Mouse (Mus musculus) gastrocnemius, postnatal 4 days (tissue): ENCODE results near the gene Serpine1. TPM values are rescaled to one million over a fixed set of nuclear protein-coding genes. Genes with fewer than 3 reads are reported as not detected.
"Not testable (repeated sequence)": the region's sequence is repeated elsewhere in the genome, so short reads cannot be mapped to it uniquely, and the experiment has no call there.

Experiments used
- DNase-seq, 2 experiments: peaks; one replicate each; pipeline ENCODE4 v3.0.0; 2021 to 2022; ENCODE audit warnings: low spot score in 2 of 2, mixed read lengths in 2 of 2
- long read RNA-seq, 2 experiments: library from polyadenylated mRNA; stranded (forward); transcript quantifications; one replicate each; pipeline ENCODE4 v2.0.0; 2021
- total RNA-seq, 2 experiments: library from RNA; stranded (reverse); gene quantifications; 2 replicates each; pipeline ENCODE4 v1.2.3; 2021

The Serpine1 gene
- 1 to 10 TPM; 3.6 to 4.9 TPM for total RNA-seq
- long read RNA-seq, experiment 1 = 0 reads
- long read RNA-seq, experiment 2 = 0 reads

- DNase-seq = peak; percentile 66 to 79
Observed at GRCm38 (mm10) chr5:137072079-137072960, at the start of gene Serpine1. Serpine1 (minus strand) TSS chr5:137072268.

GRCm38 (mm10) chr5:137121280-137121679, 49.2 kb upstream of the Serpine1 start:
- no peak for DNase-seq

DNA sequence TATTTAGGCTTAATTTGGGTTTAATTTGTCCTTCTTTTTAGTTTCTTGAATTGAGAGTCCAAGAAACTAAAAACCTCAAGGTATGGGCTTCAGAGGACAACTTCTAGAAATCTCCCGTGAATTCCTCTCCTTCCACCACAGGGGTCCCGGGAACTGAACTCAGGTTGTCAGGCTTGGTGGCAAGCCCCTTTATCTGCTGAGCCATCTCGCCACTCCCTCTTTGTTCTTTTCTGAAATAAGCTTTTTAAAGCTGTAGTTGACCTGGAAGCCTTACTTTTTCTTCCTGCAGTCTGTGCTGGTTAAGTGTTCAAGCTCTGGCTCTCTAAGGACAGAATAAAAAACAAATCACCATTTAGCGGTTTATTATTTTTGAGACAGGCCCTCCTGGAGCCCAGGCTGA, 46.8 kb upstream of the Serpine1 start:
- DNase-seq = no peak

- not testable (repeated sequence) for DNase-seq
Observed at GRCm38 (mm10) chr5:137117994-137118393, 45.9 kb upstream of the Serpine1 start.

DNA sequence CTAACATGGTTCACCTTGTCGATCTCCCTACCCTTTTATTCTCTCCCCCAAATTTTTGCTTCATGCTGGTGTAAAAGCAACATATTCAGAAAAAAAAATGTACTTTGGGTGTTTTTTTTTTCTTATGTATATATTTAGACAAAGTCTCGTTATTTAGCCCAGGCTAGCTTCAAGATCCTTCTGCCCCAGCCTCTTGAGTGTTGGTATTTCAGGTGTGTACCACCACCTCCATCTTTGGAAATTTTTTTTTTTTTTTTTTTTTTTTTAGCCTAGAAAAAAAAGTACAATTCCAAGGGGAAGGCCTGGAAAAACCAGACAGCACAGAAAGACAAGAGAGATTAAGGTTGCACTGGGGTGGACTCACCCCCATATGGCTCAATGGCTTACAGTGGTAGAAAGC, 44.9 kb upstream of the Serpine1 start:
- no peak for DNase-seq

DNA sequence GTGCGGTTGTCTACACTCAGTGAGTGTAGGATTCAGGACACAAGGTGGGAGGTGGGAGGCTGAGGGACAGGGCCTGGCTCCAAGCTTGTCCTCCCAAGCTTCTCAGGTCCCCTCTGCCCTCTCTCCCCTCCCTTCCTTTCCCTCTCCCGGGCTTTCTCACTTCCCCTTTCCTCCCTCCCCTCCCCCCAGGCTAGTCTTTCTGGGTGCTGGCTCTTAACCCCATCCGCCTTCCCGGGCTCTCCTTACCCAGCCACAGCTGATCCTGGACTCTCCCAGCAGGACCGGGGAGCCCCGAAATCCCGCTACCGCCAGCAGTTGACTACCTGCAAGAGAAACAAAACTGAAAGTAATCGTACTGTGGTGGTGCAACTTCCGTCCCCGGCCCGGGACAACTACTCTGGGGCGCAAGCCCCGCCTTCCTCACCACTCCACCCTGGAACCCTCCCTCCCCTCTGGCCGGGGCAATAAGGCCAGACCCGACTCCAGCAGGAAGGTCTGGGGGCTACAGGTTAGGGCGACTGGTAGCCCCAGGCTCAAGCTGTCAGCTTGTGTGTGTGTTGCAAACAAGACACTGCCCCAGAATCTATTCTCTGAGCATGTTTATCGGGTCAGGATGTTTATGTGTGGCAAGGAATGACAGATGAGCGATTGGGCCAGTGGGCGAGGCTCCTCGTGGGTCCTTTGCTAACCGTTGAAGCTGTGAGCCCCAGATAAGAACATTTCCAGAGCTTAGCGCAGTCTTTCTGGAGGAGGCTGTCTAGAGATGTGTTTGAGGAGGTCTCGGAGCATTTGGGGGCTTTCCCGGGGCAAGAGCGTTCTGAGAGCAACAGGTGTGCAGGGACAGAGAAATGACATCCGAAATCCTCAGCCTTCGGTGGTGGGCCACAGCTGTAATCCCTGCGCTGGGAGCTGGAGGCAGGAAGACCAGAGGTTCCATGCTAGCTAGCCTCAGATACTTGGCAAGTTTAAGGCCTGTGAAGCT, 44.1 kb upstream of the Serpine1 start, which contains the start of gene Trim56:
Gene Trim56, minus strand, starts transcription at position 344 of the 982 bp plus-strand sequence.
- DNase-seq = peak; percentile 36 to 72

DNA sequence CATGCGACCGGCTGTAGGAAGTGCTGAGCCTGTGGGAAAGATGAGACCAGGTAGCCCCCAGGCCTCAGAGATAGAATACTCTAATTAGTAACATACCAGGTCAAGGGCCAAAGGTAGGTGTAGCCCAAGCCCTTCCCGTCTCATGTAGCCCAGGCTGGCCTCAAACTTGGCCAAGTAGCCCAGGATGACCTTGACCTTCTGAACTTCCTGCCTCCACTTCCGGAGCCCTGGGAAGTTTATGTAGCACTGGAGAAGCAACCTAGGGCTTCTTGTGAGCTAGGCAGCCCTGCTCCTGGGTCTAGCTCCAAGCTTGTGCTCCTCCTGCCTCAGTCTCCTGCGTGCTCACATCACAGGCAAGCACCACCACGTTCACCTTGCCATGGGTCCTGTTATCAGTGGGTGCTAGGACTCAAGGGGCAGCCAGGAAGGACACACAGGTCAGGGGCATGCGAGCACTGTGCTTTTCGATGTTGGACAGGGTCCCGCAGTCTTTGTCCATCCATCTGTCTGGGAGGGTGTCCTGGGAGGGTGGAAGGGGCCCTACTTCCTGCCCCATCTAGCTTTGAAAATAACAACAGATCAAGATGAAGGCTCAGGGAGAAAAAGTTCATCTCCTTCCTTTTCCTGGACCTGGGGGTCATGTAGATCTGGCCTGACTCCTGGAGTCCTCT, 43.0 kb upstream of the Serpine1 start:
- DNase-seq = no peak

DNA sequence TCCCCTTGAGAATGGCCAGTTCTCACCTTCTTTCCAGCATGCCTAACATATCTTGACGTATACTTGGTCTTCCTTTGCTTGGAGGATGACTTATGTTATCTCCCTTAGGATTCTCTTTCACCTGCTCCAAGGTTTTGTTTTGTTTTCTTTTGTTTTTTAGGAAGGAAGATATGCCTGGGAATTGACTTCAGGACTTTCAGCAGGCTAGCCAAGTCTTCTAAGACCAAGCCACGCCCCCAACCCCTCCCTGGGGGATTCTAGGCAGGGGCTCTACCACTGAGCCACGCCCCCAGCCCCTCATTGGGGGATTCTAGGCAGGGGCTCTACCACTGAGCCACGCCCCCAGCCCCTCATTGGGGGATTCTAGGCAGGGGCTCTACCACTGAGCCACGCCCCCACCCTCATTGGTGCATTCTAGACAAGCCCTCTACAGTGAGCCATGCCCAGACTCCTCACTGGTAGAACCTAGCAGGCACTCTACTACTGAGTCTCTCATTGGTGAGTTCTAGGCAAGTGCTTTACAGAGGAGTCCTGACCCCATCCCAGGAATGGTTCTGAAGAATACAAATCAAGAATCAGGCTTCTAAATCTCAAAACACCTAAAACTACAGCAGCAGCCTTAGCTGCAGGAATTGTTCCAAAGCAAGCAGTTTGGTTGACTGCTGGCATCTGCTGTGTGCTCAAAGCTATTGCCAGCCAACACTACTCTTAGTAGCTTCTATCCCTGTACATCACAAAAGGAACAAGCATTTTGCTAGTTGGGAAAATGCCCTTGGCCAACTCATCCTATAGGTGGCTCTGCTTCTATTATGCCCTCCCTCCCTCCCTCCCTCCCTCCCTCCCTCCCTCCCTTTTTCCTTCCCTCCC, 39.7 kb upstream of the Serpine1 start:
- no peak for DNase-seq

DNA sequence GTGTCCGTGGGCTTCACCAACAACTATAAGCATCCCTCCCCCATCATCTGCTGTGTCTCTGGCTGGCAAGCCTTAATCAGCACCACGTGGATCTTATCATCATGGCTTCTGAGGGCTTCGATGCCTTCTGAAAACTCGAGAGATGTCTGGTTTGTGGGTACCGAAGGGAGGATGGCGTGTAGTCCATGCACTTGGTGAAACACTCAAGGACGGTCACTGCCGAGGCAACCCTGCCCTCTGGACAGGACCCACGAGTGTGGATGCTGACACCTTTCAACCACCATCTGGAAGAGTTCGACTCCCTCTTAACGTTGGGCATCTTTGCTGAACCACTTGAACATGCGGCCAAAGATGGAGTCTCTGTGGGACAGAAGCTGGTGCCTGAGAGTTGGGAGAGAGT, 38.8 kb upstream of the Serpine1 start:
- DNase-seq = no peak

DNA sequence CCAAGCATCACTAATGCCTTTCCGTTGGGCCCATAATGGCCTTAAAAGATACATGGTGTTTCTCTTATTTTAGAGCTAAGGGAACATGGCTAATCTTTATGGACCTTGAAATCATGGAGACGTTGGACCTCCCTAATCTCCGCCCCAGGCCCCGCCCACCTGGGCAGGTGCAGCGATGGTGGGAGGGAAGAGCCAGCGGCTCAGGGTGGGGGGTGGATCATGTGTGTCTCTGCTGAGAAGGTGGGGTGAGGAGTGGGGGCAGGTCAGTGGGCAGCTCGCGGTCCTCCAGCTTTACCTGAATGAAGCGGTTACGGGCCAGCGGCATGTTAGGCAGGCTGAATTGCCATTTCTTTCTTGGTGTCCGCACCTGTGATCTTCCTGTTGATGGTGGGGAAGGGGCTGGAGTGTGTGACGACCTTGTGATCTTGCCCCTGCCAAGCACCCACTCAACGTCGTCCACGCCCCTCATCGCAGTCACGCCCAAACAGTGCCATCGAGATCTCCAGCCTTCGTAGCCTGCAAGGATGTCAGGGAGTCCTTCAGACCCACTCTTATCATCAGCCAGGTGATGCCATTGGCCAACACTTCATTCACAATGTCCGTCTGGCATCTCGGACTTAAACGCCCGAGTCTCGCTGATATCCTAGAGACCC, 38.0 kb upstream of the Serpine1 start:
- DNase-seq = no peak

DNA sequence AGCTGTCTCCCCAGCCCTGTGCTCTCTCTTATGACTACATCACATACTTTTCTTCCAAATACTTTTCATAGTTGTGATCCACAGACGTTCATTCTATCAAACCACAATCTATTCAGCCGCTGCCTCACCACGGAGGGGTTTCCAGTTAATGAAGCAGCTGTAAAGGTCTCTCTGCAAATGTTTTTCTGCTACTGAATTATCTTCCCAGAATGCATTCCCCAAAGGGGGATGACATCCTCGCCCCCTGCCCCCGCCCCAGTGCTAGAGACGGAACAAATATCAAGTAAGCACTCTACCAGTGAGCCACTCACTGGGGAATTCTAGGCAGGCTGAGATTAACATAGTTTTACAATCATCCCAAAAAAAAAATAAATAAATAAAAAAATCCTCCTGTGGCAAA, 36.0 kb upstream of the Serpine1 start:
- DNase-seq = no peak

DNA sequence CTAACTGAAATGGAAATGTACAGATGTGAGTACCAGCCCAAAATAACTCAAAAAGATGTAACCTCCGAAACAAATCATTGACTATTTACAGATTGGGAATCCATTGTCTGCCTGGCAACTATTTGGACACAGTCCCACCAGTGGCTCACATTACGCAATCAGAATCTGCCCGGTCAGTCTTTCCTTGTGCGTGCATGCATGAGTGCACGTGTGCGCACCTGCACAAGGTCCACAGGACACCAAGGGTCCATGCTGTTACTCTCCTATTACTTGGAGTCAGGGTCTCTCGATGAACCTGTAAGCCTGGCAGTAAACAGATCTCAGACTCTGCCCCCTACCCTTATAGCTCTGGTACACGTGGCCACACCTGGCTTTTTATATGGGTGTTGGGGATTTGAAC, 35.6 kb upstream of the Serpine1 start:
- no peak for DNase-seq

- DNase-seq = peak; percentile 61 to 77
Observed at GRCm38 (mm10) chr5:137107024-137107423, 35.0 kb upstream of the Serpine1 start.

DNA sequence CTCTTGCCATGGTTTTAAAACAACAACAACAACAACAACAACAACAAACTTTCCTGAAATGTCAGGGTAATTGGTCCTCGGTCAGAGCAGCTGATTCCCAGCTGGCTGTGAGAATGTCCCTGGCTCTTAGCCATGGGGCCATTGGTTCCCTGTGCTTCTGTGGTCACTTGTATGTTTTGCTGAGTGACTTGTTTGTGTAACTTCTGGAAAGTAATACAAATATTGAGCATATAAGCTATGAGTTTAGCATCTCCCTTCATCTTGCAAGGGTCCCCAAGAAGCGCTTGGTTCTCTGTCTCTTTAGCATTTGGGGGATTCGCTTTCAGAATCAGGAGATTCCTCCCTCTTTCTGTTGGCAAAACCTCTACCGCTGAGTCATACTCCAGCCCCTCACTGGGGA, 34.4 kb upstream of the Serpine1 start:
- no peak for DNase-seq

DNA sequence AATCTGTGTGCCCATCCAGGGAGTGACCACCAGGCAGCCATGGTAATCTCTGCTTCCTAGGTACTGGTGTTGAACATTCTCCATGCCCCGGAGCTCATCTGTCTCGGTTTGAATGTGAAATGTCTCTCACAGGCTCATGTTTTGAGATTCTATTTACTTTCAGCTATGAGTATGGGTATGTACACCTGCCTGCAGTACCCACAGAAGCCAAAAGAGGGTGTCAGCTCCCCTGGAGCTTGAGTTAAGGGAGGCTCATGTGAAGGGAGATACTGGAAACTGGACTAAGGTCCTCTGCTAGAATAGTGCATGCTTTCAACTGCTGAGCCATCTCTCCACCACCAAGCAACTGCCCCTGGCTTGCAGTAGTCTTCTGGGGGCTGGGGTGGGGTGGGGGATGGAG, 31.9 kb upstream of the Serpine1 start:
- no peak for DNase-seq

DNA sequence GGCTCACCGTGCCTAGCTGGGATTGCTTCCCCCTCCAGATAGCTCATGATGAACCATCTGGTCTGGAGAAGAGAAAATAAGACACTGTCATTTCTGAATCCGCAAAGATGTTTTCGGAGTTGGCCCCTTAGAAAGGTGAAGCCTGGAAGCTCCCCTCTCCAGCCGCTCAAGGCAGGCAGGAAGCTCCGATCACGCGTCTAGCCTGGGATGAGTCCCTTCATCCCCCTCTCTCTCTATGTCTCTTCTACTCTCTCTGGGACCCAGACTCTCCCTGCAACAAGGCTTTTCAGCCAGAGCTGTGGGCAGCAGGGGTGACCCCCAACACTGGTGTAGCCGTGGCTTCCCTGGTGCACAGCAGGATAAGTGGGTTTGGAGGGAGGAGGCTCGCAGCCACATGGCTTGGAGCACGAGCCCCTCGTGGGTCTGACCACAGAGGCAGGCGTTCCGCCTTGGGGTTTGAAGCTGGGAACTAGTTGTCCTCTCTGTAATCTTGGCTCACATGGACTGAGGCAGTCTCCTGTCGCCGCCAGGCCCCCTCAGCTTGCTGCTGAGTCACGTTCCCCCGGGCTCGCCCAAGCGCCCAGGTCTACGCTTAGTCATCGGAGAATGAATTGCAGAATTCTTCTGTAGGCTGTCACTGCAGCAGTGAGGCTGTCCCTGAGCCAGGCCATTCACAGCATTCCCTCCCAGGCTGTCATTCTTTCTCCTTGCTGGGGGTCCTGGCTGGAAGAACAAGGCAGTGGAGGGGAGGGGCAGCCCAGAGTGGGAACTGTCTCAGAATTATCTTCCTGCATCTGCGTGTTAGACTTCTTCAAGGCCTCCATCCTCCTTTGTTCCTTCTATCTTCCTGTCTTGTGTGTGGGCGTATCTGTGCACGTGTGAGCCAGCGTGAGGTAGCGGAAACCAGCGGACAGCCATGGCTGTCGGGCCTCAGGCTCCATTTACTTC, 30.8 kb upstream of the Serpine1 start:
- DNase-seq = no peak

DNA sequence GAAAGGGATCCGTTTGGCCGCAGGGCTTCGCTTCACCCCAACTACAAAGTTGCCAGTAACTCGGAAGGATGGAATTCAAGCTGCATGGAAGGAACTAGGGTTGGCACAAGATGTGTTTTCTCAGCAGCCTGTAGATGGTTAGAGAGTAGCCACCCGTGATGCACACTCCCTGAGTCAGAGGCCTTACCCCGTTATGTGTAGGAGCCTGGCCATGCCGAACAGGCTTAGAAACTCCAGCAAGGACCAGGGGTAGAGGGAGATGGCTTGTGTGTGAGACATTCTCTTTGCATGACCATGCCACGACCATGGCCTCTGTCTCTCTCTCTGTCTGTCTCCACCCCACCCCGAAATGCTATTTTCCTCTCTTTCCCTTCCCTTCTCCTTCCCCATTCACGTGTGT, 30.0 kb upstream of the Serpine1 start:
- DNase-seq = no peak

- DNase-seq = no peak
Observed at GRCm38 (mm10) chr5:137100660-137101059, 28.6 kb upstream of the Serpine1 start.
